Mouse (Mus musculus): ENCODE results near the gene Npsr1. TPM values are rescaled to one million over a fixed set of nuclear protein-coding genes. Genes with fewer than 3 reads are reported as not detected.

Gene Npsr1
- polyA plus RNA-seq, 1 experiment from 2014 or later: not detected

- H3K9ac ChIP-seq (ENCODE audit: low read length): no peak overlapping the region
- no peak overlapping the region for H3K4me3 ChIP-seq (ENCODE audit: low read depth, low read length)
- H3K4me1 ChIP-seq (ENCODE audit: control insufficient read depth, insufficient read depth, low read length): peaks cover 9% of the 10 kb centered on the region; the same call in 1 of the 2 replicates
- ATAC-seq (ENCODE audit: low FRiP score): peak; percentile 30; the same call in 1 of the 2 replicates
- no peak overlapping the region for H3K27ac ChIP-seq (ENCODE audit: low read depth, low read length)
- WGBS: 35% methylated on average over 3 of the region's 3 CpGs
- no peaks in the 10 kb centered on the region for H3K9me3 ChIP-seq (ENCODE audit: control insufficient read depth, low read length)
- H3K27me3 ChIP-seq (ENCODE audit: control insufficient read depth, insufficient read depth, low read length): no peaks in the 10 kb centered on the region
- no peak overlapping the region for H3K4me2 ChIP-seq
- DNase-seq (ENCODE audit: low spot score, missing footprints): no peak
- no peaks in the 10 kb centered on the region for H3K36me3 ChIP-seq (ENCODE audit: control insufficient read depth, insufficient read depth, low read length)
These were observed 209.6 kb downstream of the Npsr1 start for GRCm38 (mm10) chr9:24307400-24307799.

- H3K4me1 ChIP-seq (ENCODE audit: control insufficient read depth, insufficient read depth, low read length): no peaks in the 10 kb centered on the region
- ATAC-seq (ENCODE audit: low FRiP score) (no peak), DNase-seq (ENCODE audit: low spot score, missing footprints) (no peak)
- no peaks in the 10 kb centered on the region for H3K27me3 ChIP-seq (ENCODE audit: control insufficient read depth, insufficient read depth, low read length)
- no peak overlapping the region for H3K4me3 ChIP-seq (ENCODE audit: low read depth, low read length)
- 90% methylated on average over 2 of the region's 2 CpGs for WGBS
- H3K27ac ChIP-seq (ENCODE audit: low read depth, low read length): no peak overlapping the region
- no peak overlapping the region for H3K9ac ChIP-seq (ENCODE audit: low read length)
- H3K9me3 ChIP-seq (ENCODE audit: control insufficient read depth, low read length): no peaks in the 10 kb centered on the region
- H3K4me2 ChIP-seq: no peak overlapping the region
- no peaks in the 10 kb centered on the region for H3K36me3 ChIP-seq (ENCODE audit: control insufficient read depth, insufficient read depth, low read length)
These were observed 218.0 kb downstream of the Npsr1 start for GRCm38 (mm10) chr9:24315835-24316234.

GRCm38 (mm10) chr9:24331661-24332060, 233.9 kb downstream of the Npsr1 start:
- no peak overlapping the region for H3K4me2 ChIP-seq
- no peak for DNase-seq (ENCODE audit: low spot score, missing footprints)
- no peaks in the 10 kb centered on the region for H3K4me1 ChIP-seq (ENCODE audit: control insufficient read depth, insufficient read depth, low read length)
- H3K27me3 ChIP-seq (ENCODE audit: control insufficient read depth, insufficient read depth, low read length): no peaks in the 10 kb centered on the region
- no peaks in the 10 kb centered on the region for H3K9me3 ChIP-seq (ENCODE audit: control insufficient read depth, low read length)
- H3K4me3 ChIP-seq (ENCODE audit: low read depth, low read length): no peak overlapping the region
- H3K9ac ChIP-seq (ENCODE audit: low read length): no peak overlapping the region
- no peaks in the 10 kb centered on the region for H3K36me3 ChIP-seq (ENCODE audit: control insufficient read depth, insufficient read depth, low read length)
- no peak for ATAC-seq (ENCODE audit: low FRiP score)
- no peak overlapping the region for H3K27ac ChIP-seq (ENCODE audit: low read depth, low read length)
- WGBS: 74% methylated on average over 2 of the region's 2 CpGs

- H3K9ac ChIP-seq (ENCODE audit: low read length): no peak overlapping the region
- no peaks in the 10 kb centered on the region for H3K36me3 ChIP-seq (ENCODE audit: control insufficient read depth, insufficient read depth, low read length)
- no peaks in the 10 kb centered on the region for H3K27me3 ChIP-seq (ENCODE audit: control insufficient read depth, insufficient read depth, low read length)
- H3K4me3 ChIP-seq (ENCODE audit: low read depth, low read length): no peak overlapping the region
- H3K27ac ChIP-seq (ENCODE audit: low read depth, low read length): no peak overlapping the region
- H3K9me3 ChIP-seq (ENCODE audit: control insufficient read depth, low read length): no peaks in the 10 kb centered on the region
- no peak for DNase-seq (ENCODE audit: low spot score, missing footprints)
- 45% methylated on average over 3 of the region's 3 CpGs for WGBS
- H3K4me2 ChIP-seq: no peak overlapping the region
- no peaks in the 10 kb centered on the region for H3K4me1 ChIP-seq (ENCODE audit: control insufficient read depth, insufficient read depth, low read length)
- ATAC-seq (ENCODE audit: low FRiP score): no peak
These were observed 243.5 kb downstream of the Npsr1 start for GRCm38 (mm10) chr9:24341321-24341720.

GRCm38 (mm10) chr9:24347011-24347410, 249.2 kb downstream of the Npsr1 start:
- no peaks in the 10 kb centered on the region for H3K4me1 ChIP-seq (ENCODE audit: control insufficient read depth, insufficient read depth, low read length)
- H3K4me2 ChIP-seq: no peak overlapping the region
- no peak overlapping the region for H3K4me3 ChIP-seq (ENCODE audit: low read depth, low read length)
- DNase-seq (ENCODE audit: low spot score, missing footprints) (no peak), ATAC-seq (ENCODE audit: low FRiP score) (no peak)
- no peak overlapping the region for H3K9ac ChIP-seq (ENCODE audit: low read length)
- 18% methylated on average over 1 of the region's 1 CpGs for WGBS
- no peaks in the 10 kb centered on the region for H3K36me3 ChIP-seq (ENCODE audit: control insufficient read depth, insufficient read depth, low read length)
- no peak overlapping the region for H3K27ac ChIP-seq (ENCODE audit: low read depth, low read length)
- H3K27me3 ChIP-seq (ENCODE audit: control insufficient read depth, insufficient read depth, low read length): no peaks in the 10 kb centered on the region
- H3K9me3 ChIP-seq (ENCODE audit: control insufficient read depth, low read length): no peaks in the 10 kb centered on the region

- Histone ChIP-seq H3K4me1 (ENCODE audit: control insufficient read depth, insufficient read depth, low read length) (no peaks in the 10 kb centered on the region), H3K4me2 (no peak overlapping the region), H3K4me3 (ENCODE audit: low read depth, low read length) (no peak overlapping the region), H3K9ac (ENCODE audit: low read length) (no peak overlapping the region), H3K27ac (ENCODE audit: low read depth, low read length) (no peak overlapping the region), H3K27me3 (ENCODE audit: control insufficient read depth, insufficient read depth, low read length) (no peaks in the 10 kb centered on the region), H3K9me3 (ENCODE audit: control insufficient read depth, low read length) (no peaks in the 10 kb centered on the region), H3K36me3 (ENCODE audit: control insufficient read depth, insufficient read depth, low read length) (no peaks in the 10 kb centered on the region)
- DNase-seq (ENCODE audit: low spot score, missing footprints) (no peak), ATAC-seq (ENCODE audit: low FRiP score) (no peak)
- 90% methylated on average over 2 of the region's 2 CpGs for WGBS
These were observed 251.7 kb downstream of the Npsr1 start for GRCm38 (mm10) chr9:24349510-24349909.

GRCm38 (mm10) chr9:24351402-24351801, 253.6 kb downstream of the Npsr1 start:
- H3K4me3 ChIP-seq (ENCODE audit: low read depth, low read length): no peak overlapping the region
- WGBS: 87% methylated on average over 3 of the region's 3 CpGs
- no peaks in the 10 kb centered on the region for H3K4me1 ChIP-seq (ENCODE audit: control insufficient read depth, insufficient read depth, low read length)
- H3K27ac ChIP-seq (ENCODE audit: low read depth, low read length): no peak overlapping the region
- no peak for DNase-seq (ENCODE audit: low spot score, missing footprints)
- no peaks in the 10 kb centered on the region for H3K36me3 ChIP-seq (ENCODE audit: control insufficient read depth, insufficient read depth, low read length)
- ATAC-seq (ENCODE audit: low FRiP score): no peak
- no peak overlapping the region for H3K9ac ChIP-seq (ENCODE audit: low read length)
- no peaks in the 10 kb centered on the region for H3K27me3 ChIP-seq (ENCODE audit: control insufficient read depth, insufficient read depth, low read length)
- no peak overlapping the region for H3K4me2 ChIP-seq
- H3K9me3 ChIP-seq (ENCODE audit: control insufficient read depth, low read length): no peaks in the 10 kb centered on the region

Measured in midbrain, embryonic 11.5 days (tissue).